Mouse (Mus musculus) CH12.LX (cell line): Measurements from ENCODE around the gene Reln. TPM values are rescaled to one million over a fixed set of nuclear protein-coding genes. Genes with fewer than 3 reads are reported as not detected.

Source experiments
- DNase-seq: peaks from one replicate; pipeline ENCODE4 v3.0.0-alpha.2; 2013; ENCODE audit errors: extremely low read depth
- H3K27ac ChIP-seq: 2 replicates; pipeline ENCODE4 v1.5.1; 2012; ENCODE audit warnings: low read depth, mild to moderate bottlenecking, control low read depth, moderate library complexity; ENCODE audit not compliant: insufficient read depth
- H3K27me3 ChIP-seq: replicated peaks from 2 replicates; pipeline ENCODE3; 2012; ENCODE audit warnings: inconsistent platforms
- H3K36me3 ChIP-seq, 2 experiments: replicated peaks in 1 of 2; 2 replicates each; pipeline versions ENCODE3 to v1.6.1; 2012; ENCODE audit warnings: inconsistent platforms in 1 of 2, low read length in 1 of 2, mild to moderate bottlenecking in 1 of 2, mixed read lengths in 1 of 2, moderate library complexity in 1 of 2; ENCODE audit not compliant: control insufficient read depth in 1 of 2, insufficient read depth in 1 of 2
- H3K4me1 ChIP-seq, 2 experiments: 2 replicates each; pipeline ENCODE4 v1.6.1; 2012; ENCODE audit warnings: inconsistent platforms in 1 of 2, moderate library complexity in 1 of 2; ENCODE audit not compliant: insufficient read depth in 2 of 2, control insufficient read depth in 1 of 2
- H3K4me2 ChIP-seq: 2 replicates; pipeline ENCODE4 v1.6.1; 2012; ENCODE audit warnings: low read depth, mild to moderate bottlenecking, control low read depth; ENCODE audit not compliant: poor library complexity, insufficient read depth, severe bottlenecking
- H3K4me3 ChIP-seq, 3 experiments: fragments of 150-350 bp in 1 of 3; sonication (generic) in 1 of 3; replicated peaks in 1 of 3; 2 replicates each; pipeline versions ENCODE3 to v1.5.1; 2011 to 2012; ENCODE audit warnings: low read depth in 2 of 3, low read length in 2 of 3, mild to moderate bottlenecking in 2 of 3, moderate library complexity in 2 of 3, control low read depth in 1 of 3, improper control_type of control experiment in 1 of 3, inconsistent platforms in 1 of 3, mixed read lengths in 1 of 3; ENCODE audit not compliant: poor library complexity in 1 of 3
- H3K79me2 ChIP-seq: replicated peaks from 2 replicates; pipeline ENCODE4 v1.6.1; 2012; ENCODE audit warnings: mild to moderate bottlenecking, moderate library complexity; ENCODE audit not compliant: control insufficient read depth, poor library complexity, insufficient read depth, severe bottlenecking; ENCODE audit errors: extremely low read depth
- H3K9ac ChIP-seq: 2 replicates; pipeline ENCODE4 v1.6.1; 2012; ENCODE audit warnings: low read depth, mild to moderate bottlenecking, control low read depth, moderate library complexity; ENCODE audit not compliant: insufficient read depth
- H3K9me3 ChIP-seq: replicated peaks from 2 replicates; pipeline ENCODE3; 2012; ENCODE audit warnings: low read length, inconsistent platforms, mixed read lengths
- E2F4 ChIP-seq: IDR thresholded peaks from 2 replicates; pipeline ENCODE4 v1.6.1; 2011; ENCODE audit warnings: low read depth, low read length, improper control_type of control experiment; ENCODE audit not compliant: insufficient replicate concordance
- ELF1 ChIP-seq: IDR thresholded peaks from 2 replicates; pipeline ENCODE4 v1.6.1; 2014; ENCODE audit warnings: low read depth, mild to moderate bottlenecking, inconsistent platforms, low read length, improper control_type of control experiment
- EP300 ChIP-seq: IDR thresholded peaks from 2 replicates; pipeline ENCODE4 v1.6.1; 2011; ENCODE audit warnings: low read length, improper control_type of control experiment
- ETS1 ChIP-seq: conservative IDR thresholded peaks from 2 replicates; pipeline ENCODE4 v1.6.1; 2012; ENCODE audit warnings: low read depth, mild to moderate bottlenecking, inconsistent platforms, low read length, improper control_type of control experiment, moderate library complexity
- HCFC1 ChIP-seq: IDR thresholded peaks from 2 replicates; pipeline ENCODE4 v1.6.1; 2012; ENCODE audit warnings: low read depth, mild to moderate bottlenecking, inconsistent platforms, low read length, improper control_type of control experiment
- JUN ChIP-seq: IDR thresholded peaks from 2 replicates; pipeline ENCODE4 v1.6.1; 2011; ENCODE audit warnings: low read depth, mild to moderate bottlenecking, low read length, improper control_type of control experiment, moderate library complexity; ENCODE audit not compliant: insufficient read depth
- JUND ChIP-seq: conservative IDR thresholded peaks from 2 replicates; pipeline ENCODE4 v1.6.1; 2011; ENCODE audit warnings: low read depth, low read length, improper control_type of control experiment
- KAT2A ChIP-seq: IDR thresholded peaks from 2 replicates; pipeline ENCODE4 v1.6.1; 2012; ENCODE audit warnings: low read length, improper control_type of control experiment, inconsistent platforms; ENCODE audit not compliant: insufficient replicate concordance
- MAX ChIP-seq: IDR thresholded peaks from 2 replicates; pipeline ENCODE4 v1.6.1; 2011; ENCODE audit warnings: low read length, improper control_type of control experiment
- MEF2A ChIP-seq: IDR thresholded peaks from 2 replicates; pipeline ENCODE4 v1.6.1; 2014; ENCODE audit warnings: low read depth, mild to moderate bottlenecking, inconsistent platforms, low read length, improper control_type of control experiment, borderline replicate concordance
- MXI1 ChIP-seq: IDR thresholded peaks from 2 replicates; pipeline ENCODE4 v1.6.1; 2011; ENCODE audit warnings: mild to moderate bottlenecking, low read depth, low read length, improper control_type of control experiment
- NELFE ChIP-seq: IDR thresholded peaks from 2 replicates; pipeline ENCODE4 v1.6.1; 2011; ENCODE audit warnings: low read depth, low read length, improper control_type of control experiment
- PAX5 ChIP-seq: IDR thresholded peaks from 2 replicates; pipeline ENCODE4 v1.6.1; 2012; ENCODE audit warnings: low read length, inconsistent platforms, mixed read lengths
- RCOR1 ChIP-seq: conservative IDR thresholded peaks from 2 replicates; pipeline ENCODE4 v1.6.1; 2012; ENCODE audit warnings: low read depth, mild to moderate bottlenecking, inconsistent platforms, low read length, improper control_type of control experiment
- SIN3A ChIP-seq: IDR thresholded peaks from 2 replicates; pipeline ENCODE4 v1.6.1; 2012; ENCODE audit warnings: low read length, improper control_type of control experiment, inconsistent platforms
- SMC3 ChIP-seq: IDR thresholded peaks from 2 replicates; pipeline ENCODE4 v1.6.1; 2011; ENCODE audit warnings: low read depth, low read length, improper control_type of control experiment
- TBP ChIP-seq: conservative IDR thresholded peaks from 2 replicates; pipeline ENCODE4 v1.6.1; 2011; ENCODE audit warnings: low read depth, low read length, improper control_type of control experiment
- TCF12 ChIP-seq: IDR thresholded peaks from 2 replicates; pipeline ENCODE4 v1.6.1; 2014; ENCODE audit warnings: low read depth, mild to moderate bottlenecking, inconsistent platforms, low read length, improper control_type of control experiment
- UBTF ChIP-seq: IDR thresholded peaks from 2 replicates; pipeline ENCODE4 v1.6.1; 2012; ENCODE audit warnings: low read depth, mild to moderate bottlenecking, inconsistent platforms, low read length, improper control_type of control experiment, moderate library complexity
- USF1 ChIP-seq: IDR thresholded peaks from 2 replicates; pipeline ENCODE4 v1.6.1; 2014; ENCODE audit warnings: low read depth, mild to moderate bottlenecking, inconsistent platforms, low read length, improper control_type of control experiment
- ZNF384 ChIP-seq: IDR thresholded peaks from 2 replicates; pipeline ENCODE4 v1.6.1; 2012; ENCODE audit warnings: low read depth, low read length, improper control_type of control experiment, inconsistent platforms
- dilution Hi-C: fragments of 300-500 bp; cut with MboI; formaldehyde crosslinking; loops from 2 replicates; pipeline ENCODE4 v1.14.3; 2020; ENCODE audit warnings: low sequenced_read_pairs; ENCODE audit not compliant: extremely low pct_unique_long_range_greater_than_20kb, extremely low pct_ligation_motif_present
- in situ Hi-C: fragments of 300-500 bp; cut with MboI; formaldehyde crosslinking; loops from 3 replicates; pipeline ENCODE4 v1.14.3; 2019; ENCODE audit warnings: low sequenced_read_pairs, low pct_ligation_motif_present, low pct_unique_long_range_greater_than_20kb, mixed read lengths
- polyA plus RNA-seq: library from polyadenylated mRNA; unstranded; fragments of >175 nt; gene quantifications from 2 replicates; pipeline ENCODE4 v1.2.1, GENCODE M21; 2012; ENCODE audit warnings: low read depth; ENCODE audit not compliant: insufficient read length
- total RNA-seq, 2 experiments: library from RNA; depleted of rRNA; stranded (reverse); fragments of 300-350 nt in 1 of 2; fragments of >200 nt in 1 of 2; gene quantifications; 2 replicates each; pipeline ENCODE4 v1.2.3; 2012 to 2014

Reln gene
- total and polyA plus RNA-seq, 3 experiments, result 0.03 to 0.04 TPM; not detected in 1

- Histone ChIP-seq H3K79me2 (no peaks in the 10 kb centered on the region), H3K9me3 (no peaks in the 10 kb centered on the region), H3K4me1 (no peaks in the 10 kb centered on the region), H3K36me3 (no peaks in the 10 kb centered on the region), H3K27ac (no peak overlapping the region), H3K4me3 (no peak overlapping the region)
- no peak for DNase-seq
- dilution Hi-C loops, result no loop called here
- in situ Hi-C loops, result no loop called here
- TF ChIP-seq HCFC1 (no peak), RCOR1 (no peak), EP300 (no peak), USF1 (no peak), MAX (no peak), ETS1 (no peak), KAT2A (no peak), JUN (no peak), PAX5 (no peak), MXI1 (no peak), JUND (no peak), TCF12 (no peak), MEF2A (no peak), E2F4 (no peak), SIN3A (no peak), TBP (no peak), SMC3 (no peak), ZNF384 (no peak)
- TF ChIP-seq, all 38 proteins: peak for 0
- no peak overlapping the region for H3K4me2 ChIP-seq
- no peak overlapping the region for H3K9ac ChIP-seq
- no peaks in the 10 kb centered on the region for H3K27me3 ChIP-seq
These were observed 31.5 kb downstream of the Reln start for GRCm38 (mm10) chr5:22312995-22313394.

GRCm38 (mm10) chr5:22311046-22311445 is 33.5 kb downstream of the Reln start:
- no peaks in the 10 kb centered on the region for H3K27me3 ChIP-seq

More at GRCm38 (mm10) chr5:22311046-22311445, 33.5 kb downstream of the Reln start:
- Histone ChIP-seq H3K4me3 (no peak overlapping the region), H3K4me2 (no peak overlapping the region), H3K4me1 (no peaks in the 10 kb centered on the region), H3K27ac (no peak overlapping the region), H3K9me3 (no peaks in the 10 kb centered on the region), H3K79me2 (no peaks in the 10 kb centered on the region), H3K9ac (no peak overlapping the region), H3K36me3 (no peaks in the 10 kb centered on the region)
- TF ChIP-seq ETS1 (no peak), UBTF (no peak), ELF1 (no peak), NELFE (no peak), SMC3 (no peak)
- in situ Hi-C loops, result no loop called here
- dilution Hi-C loops, result no loop called here
- no peak for DNase-seq
